Comparison of ENCODE assay signal across 10 mouse cellular contexts in the genomic region with DNA sequence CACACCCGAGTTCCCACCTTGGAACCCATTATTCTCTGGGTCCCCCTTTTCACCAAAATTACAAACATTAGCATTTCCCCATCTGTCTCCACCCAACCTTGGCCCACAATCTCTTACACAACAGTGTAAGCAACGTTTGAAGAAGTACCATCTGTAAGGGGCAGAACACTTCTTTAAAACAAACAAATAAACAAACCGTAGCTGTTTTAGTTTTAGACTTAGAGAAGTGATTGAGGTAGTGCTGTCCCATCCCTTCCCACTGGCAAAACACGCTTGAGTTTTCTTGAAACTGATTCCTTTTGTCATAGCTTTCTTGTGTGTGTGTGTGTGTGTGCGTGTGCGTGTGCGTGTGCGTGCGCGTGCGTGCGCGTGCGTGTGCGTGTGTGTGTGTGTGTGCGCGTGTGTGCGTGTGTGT. TPM values are rescaled to one million over a fixed set of nuclear protein-coding genes. Genes with fewer than 3 reads are reported as not detected.
A peak's percentile ranks its signal among the peaks of the same experiment; 100 is the strongest.
DNase-seq lines count a peak whose midpoint lies in the region; ATAC-seq and TF ChIP-seq lines count a peak whose summit lies in the region.
"Had no signal": no experiment of that assay in that cellular context is flagged by ENCODE, and none has a peak within 500 bp of the region (broad histone marks: within the 10 kb centered on the region; RNA-seq: fewer than 3 reads in every experiment).

No protein-coding gene starts in this region.

- peaks cover 26% of the 10 kb centered on the region for H3K4me1 ChIP-seq in heart, embryonic 13.5 days
- H3K4me1 ChIP-seq in liver, embryonic 13.5 days (replicated peaks) = peaks cover 83% of the 10 kb centered on the region
- peaks cover 13% of the 10 kb centered on the region for H3K4me1 ChIP-seq in stomach, postnatal 0 days (replicated peaks; ENCODE audit: control insufficient read depth, insufficient read depth)

- H3K9ac ChIP-seq in heart, embryonic 13.5 days = no peak overlapping the region
- H3K9ac ChIP-seq in liver, embryonic 13.5 days = no peak overlapping the region
- no peak overlapping the region for H3K9ac ChIP-seq in stomach, postnatal 0 days (ENCODE audit: low read length)

- WGBS in heart, embryonic 13.5 days = 67% methylated on average over 8 of the region's 18 CpGs
- WGBS in liver, embryonic 13.5 days (ENCODE audit: insufficient replicate concordance) = 73% methylated on average over 17 of the region's 18 CpGs
- 80% methylated on average over 11 of the region's 18 CpGs for WGBS in stomach, postnatal 0 days

- no peak for DNase-seq in heart, adult 18-20 months
- DNase-seq in spleen, postnatal 36 days (ENCODE audit: low spot score in 2 of 2) = peak; percentile 60 to 64
- no peak for DNase-seq in spleen, adult 18-20 months
- no peak for DNase-seq in liver, embryonic 13.5 days
- DNase-seq in stomach, postnatal 0 days (ENCODE audit: low spot score) = no peak
- DNase-seq in frontal cortex, postnatal 10 days (ENCODE audit: low spot score in 2 of 2) = no peak
- DNase-seq in cerebellum, adult 11-12 months = no peak
- DNase-seq: cerebellum, adult 9-11 months had no signal

- no peaks in the 10 kb centered on the region for H3K9me3 ChIP-seq in heart, embryonic 13.5 days
- H3K9me3 ChIP-seq in liver, embryonic 13.5 days (replicated peaks) = no peaks in the 10 kb centered on the region
- H3K9me3 ChIP-seq in stomach, postnatal 0 days (ENCODE audit: control insufficient read depth, low read length) = no peaks in the 10 kb centered on the region

- H3K36me3 ChIP-seq in heart, embryonic 13.5 days = no peaks in the 10 kb centered on the region
- no peaks in the 10 kb centered on the region for H3K36me3 ChIP-seq in liver, embryonic 13.5 days
- no peaks in the 10 kb centered on the region for H3K36me3 ChIP-seq in stomach, postnatal 0 days (ENCODE audit: control insufficient read depth, insufficient read depth, low read length)

- TF ChIP-seq CTCF in stomach, postnatal 0 days (IDR thresholded peaks at IDR 0.05; ENCODE audit: low read depth) = no peak

- peak overlapping the region; percentile 64 for H3K27ac ChIP-seq in heart, embryonic 13.5 days (replicated peaks)
- H3K27ac ChIP-seq in liver, embryonic 13.5 days = peak overlapping the region; percentile 85
- H3K27ac ChIP-seq in stomach, postnatal 0 days (replicated peaks) = peak overlapping the region; percentile 65

- H3K4me2 ChIP-seq in heart, embryonic 13.5 days = no peak overlapping the region
- H3K4me2 ChIP-seq in liver, embryonic 13.5 days = no peak overlapping the region
- no peak overlapping the region for H3K4me2 ChIP-seq in stomach, postnatal 0 days (replicated peaks; ENCODE audit: low read depth)

- no peak overlapping the region for H3K4me3 ChIP-seq in heart, embryonic 13.5 days
- no peak overlapping the region for H3K4me3 ChIP-seq in liver, embryonic 13.5 days (replicated peaks)
- H3K4me3 ChIP-seq in stomach, postnatal 0 days (ENCODE audit: low read depth, low read length) = no peak overlapping the region

- ATAC-seq in heart, embryonic 13.5 days (ENCODE audit: extremely low read depth, insufficient number of reproducible peaks, low FRiP score, low TSS enrichment) = no peak
- ATAC-seq in liver, embryonic 13.5 days (ENCODE audit: low read depth) = no peak
- no peak for ATAC-seq in stomach, postnatal 0 days (ENCODE audit: low FRiP score, low TSS enrichment)

- no peak for TF ChIP-seq EP300 in stomach, postnatal 0 days (optimal IDR thresholded peaks at IDR 0.05)

- H3K27me3 ChIP-seq in heart, embryonic 13.5 days (replicated peaks) = no peaks in the 10 kb centered on the region
- H3K27me3 ChIP-seq in liver, embryonic 13.5 days = no peaks in the 10 kb centered on the region
- no peaks in the 10 kb centered on the region for H3K27me3 ChIP-seq in stomach, postnatal 0 days (ENCODE audit: control insufficient read depth, insufficient read depth, low read length)

RNA-seq across cellular contexts. Expression of gene Cd69, which starts 41.3 kb away (rescaled TPM):
- 0.14 TPM in 1 of 2 replicates, not detected in the other for polyA plus RNA-seq in heart, embryonic 13.5 days (2015; fragmentation: Nextera tagmentation; extraction: Ambion mirVana)
- total RNA-seq in heart, adult 18-20 months (2021) = 1 to 10 TPM in 1 of 2 experiments, under 1 TPM in 1; 0.17 to 1.6 TPM
- polyA plus RNA-seq in liver, embryonic 13.5 days (2015; fragmentation: Nextera tagmentation; extraction: Ambion mirVana) = 0.91 and 1.2 TPM in 2 replicates
- 0.15 and 0.18 TPM in 2 replicates for polyA plus RNA-seq in stomach, postnatal 0 days (2015; fragmentation: Nextera tagmentation; extraction: Ambion mirVana)
- polyA plus RNA-seq: neural tube, embryonic 14.5 days had no signal

RNA-seq across cellular contexts. Expression of gene Clec2d, which starts 53.5 kb away (rescaled TPM):
- polyA plus RNA-seq in heart, embryonic 13.5 days (2015; fragmentation: Nextera tagmentation; extraction: Ambion mirVana) = 0.11 and 0.20 TPM in 2 replicates
- 10 to 100 TPM; 32.0 to 46.1 TPM for total RNA-seq in heart, adult 18-20 months (2021)
- 0.13 and 0.15 TPM in 2 replicates for polyA plus RNA-seq in liver, embryonic 13.5 days (2015; fragmentation: Nextera tagmentation; extraction: Ambion mirVana)
- polyA plus RNA-seq in stomach, postnatal 0 days (2015; fragmentation: Nextera tagmentation; extraction: Ambion mirVana) = 0.42 and 0.87 TPM in 2 replicates
- polyA plus RNA-seq: neural tube, embryonic 14.5 days had no signal

Comparison
In these comparisons a context has a peak if more than half of its experiments do, and no peak if none do; other contexts are left out.
1. DNase-seq: peak in spleen, postnatal 36 days (2 of 2); none in heart, adult 18-20 months (0 of 2), spleen, adult 18-20 months (0 of 2), liver, embryonic 13.5 days (single experiment), stomach, postnatal 0 days (single experiment), frontal cortex, postnatal 10 days (0 of 2) and cerebellum, adult 11-12 months (single experiment).
2. Peak in every context shown above with its lines, with median percentiles within 50 percentile points of each other: H3K27ac ChIP-seq.